Mouse (Mus musculus) MEL (cell line): ENCODE data around the gene Adgrg5. TPM values are rescaled to one million over a fixed set of nuclear protein-coding genes. Genes with fewer than 3 reads are reported as not detected.

ENCODE experiments used
- DNase-seq: peaks from one replicate; pipeline ENCODE4 v3.0.0; 2011; ENCODE audit warnings: low read depth, low spot score
- H3K27ac ChIP-seq: 2 replicates; pipeline ENCODE4 v1.5.1; 2012; ENCODE audit warnings: low read depth, mild to moderate bottlenecking, control low read depth, low read length, moderate library complexity; ENCODE audit not compliant: control insufficient read depth
- H3K27me3 ChIP-seq, 2 experiments: fragments of 150-350 bp in 1 of 2; sonication (generic) in 1 of 2; 2 replicates each; pipeline ENCODE4 v1.6.1; 2012; ENCODE audit warnings: low read length in 2 of 2, mild to moderate bottlenecking in 2 of 2, improper control_type of control experiment in 1 of 2, moderate library complexity in 1 of 2; ENCODE audit not compliant: insufficient read depth in 2 of 2, control insufficient read depth in 1 of 2
- H3K36me3 ChIP-seq, 2 experiments: 2 replicates each; pipeline ENCODE4 v1.6.1; 2012 to 2014; ENCODE audit warnings: low read length in 2 of 2, improper control_type of control experiment in 1 of 2, inconsistent platforms in 1 of 2, mild to moderate bottlenecking in 1 of 2; ENCODE audit not compliant: insufficient read depth in 2 of 2, control insufficient read depth in 1 of 2
- H3K4me1 ChIP-seq, 2 experiments: fragments of 150-350 bp in 1 of 2; sonication (generic) in 1 of 2; 2 replicates each; pipeline ENCODE4 v1.6.1; 2012; ENCODE audit warnings: low read length in 2 of 2, improper control_type of control experiment in 1 of 2, mild to moderate bottlenecking in 1 of 2; ENCODE audit not compliant: insufficient read depth in 2 of 2, control insufficient read depth in 1 of 2
- H3K4me3 ChIP-seq, 2 experiments: fragments of 150-350 bp in 1 of 2; sonication (generic) in 1 of 2; 2 replicates each; pipeline ENCODE4 v1.5.1; 2012; ENCODE audit warnings: low read depth in 2 of 2, low read length in 2 of 2, mild to moderate bottlenecking in 2 of 2, moderate library complexity in 2 of 2, control low read depth in 1 of 2, improper control_type of control experiment in 1 of 2; ENCODE audit not compliant: control insufficient read depth in 1 of 2, insufficient read depth in 1 of 2
- H3K79me2 ChIP-seq: 2 replicates; pipeline ENCODE4 v1.6.1; 2012; ENCODE audit warnings: mild to moderate bottlenecking, low read length, moderate library complexity; ENCODE audit not compliant: control insufficient read depth, poor library complexity, insufficient read depth
- H3K9ac ChIP-seq: 2 replicates; pipeline ENCODE4 v1.6.1; 2012; ENCODE audit warnings: low read depth, mild to moderate bottlenecking, control low read depth, low read length, moderate library complexity; ENCODE audit not compliant: control insufficient read depth, poor library complexity, severe bottlenecking
- H3K9me3 ChIP-seq: fragments of 150-350 bp; sonication (generic); replicated peaks from 2 replicates; pipeline ENCODE4 v1.6.1; 2012; ENCODE audit warnings: mild to moderate bottlenecking, low read length, improper control_type of control experiment, moderate library complexity; ENCODE audit not compliant: insufficient read depth
- BHLHE40 ChIP-seq: IDR thresholded peaks from 2 replicates; pipeline ENCODE4 v1.6.1; 2012; ENCODE audit warnings: low read depth, mild to moderate bottlenecking, inconsistent platforms, low read length, improper control_type of control experiment, borderline replicate concordance
- CTCF ChIP-seq, 3 experiments: IDR thresholded peaks in 2 of 3; conservative IDR thresholded peaks in 1 of 3; 2 replicates each; pipeline ENCODE4 v1.5.1; 2011 to 2012; ENCODE audit warnings: low read length in 3 of 3, low read depth in 2 of 3, mild to moderate bottlenecking in 2 of 3, improper control_type of control experiment in 1 of 3, inconsistent platforms in 1 of 3, mixed read lengths in 1 of 3, moderate library complexity in 1 of 3; ENCODE audit not compliant: control insufficient read depth in 1 of 3, insufficient read depth in 1 of 3, poor library complexity in 1 of 3, severe bottlenecking in 1 of 3
- GATA1 ChIP-seq: IDR thresholded peaks from 2 replicates; pipeline ENCODE4 v1.6.1; 2011; ENCODE audit warnings: low read depth, low read length, improper control_type of control experiment
- MAZ ChIP-seq: IDR thresholded peaks from 2 replicates; pipeline ENCODE4 v1.6.1; 2012; ENCODE audit warnings: low read depth, mild to moderate bottlenecking, inconsistent platforms, low read length, improper control_type of control experiment
- MEF2A ChIP-seq: IDR thresholded peaks from 2 replicates; pipeline ENCODE4 v1.6.1; 2014; ENCODE audit warnings: low read depth, mild to moderate bottlenecking, inconsistent platforms, low read length, improper control_type of control experiment; ENCODE audit not compliant: poor library complexity, insufficient replicate concordance, severe bottlenecking; ENCODE audit errors: extremely low read depth
- MXI1 ChIP-seq: IDR thresholded peaks from 2 replicates; pipeline ENCODE4 v1.6.1; 2011; ENCODE audit warnings: mild to moderate bottlenecking, low read depth, low read length, improper control_type of control experiment
- MYB ChIP-seq: IDR thresholded peaks from 2 replicates; pipeline ENCODE4 v1.6.1; 2011; ENCODE audit warnings: mild to moderate bottlenecking, low read depth, low read length, improper control_type of control experiment
- RAD21 ChIP-seq: IDR thresholded peaks from 2 replicates; pipeline ENCODE4 v1.6.1; 2011; ENCODE audit warnings: mild to moderate bottlenecking, low read depth, low read length, improper control_type of control experiment
- SMC3 ChIP-seq: IDR thresholded peaks from 2 replicates; pipeline ENCODE4 v1.6.1; 2011; ENCODE audit warnings: low read depth, low read length, improper control_type of control experiment
- ZNF384 ChIP-seq: IDR thresholded peaks from 2 replicates; pipeline ENCODE4 v1.6.1; 2012; ENCODE audit warnings: low read depth, mild to moderate bottlenecking, inconsistent platforms, low read length, improper control_type of control experiment
- polyA plus RNA-seq, 2 experiments: library from polyadenylated mRNA; stranded (reverse) in 1 of 2; unstranded in 1 of 2; fragments of >175 nt in 1 of 2; fragments of >200 nt in 1 of 2; gene quantifications; 2 replicates each; pipeline versions ENCODE4 v1.2.1 to v1.2.4; 2012; ENCODE audit warnings: low replicate concordance in 2 of 2, low read depth in 1 of 2; ENCODE audit not compliant: insufficient read length in 2 of 2, insufficient read depth in 1 of 2, missing spikeins in 1 of 2
- total RNA-seq: library from RNA; depleted of rRNA; stranded (reverse); fragments of 300-350 nt; gene quantifications from 2 replicates; pipeline ENCODE4 v1.2.3, GENCODE M21; 2012; rRNA removed

Adgrg5 gene
- 0.04 and 0.07 TPM in 2 replicates for total RNA-seq
- polyA plus RNA-seq = 1 to 10 TPM in 1 of 2 experiments, not detected in 1; 1.3 TPM

DNA sequence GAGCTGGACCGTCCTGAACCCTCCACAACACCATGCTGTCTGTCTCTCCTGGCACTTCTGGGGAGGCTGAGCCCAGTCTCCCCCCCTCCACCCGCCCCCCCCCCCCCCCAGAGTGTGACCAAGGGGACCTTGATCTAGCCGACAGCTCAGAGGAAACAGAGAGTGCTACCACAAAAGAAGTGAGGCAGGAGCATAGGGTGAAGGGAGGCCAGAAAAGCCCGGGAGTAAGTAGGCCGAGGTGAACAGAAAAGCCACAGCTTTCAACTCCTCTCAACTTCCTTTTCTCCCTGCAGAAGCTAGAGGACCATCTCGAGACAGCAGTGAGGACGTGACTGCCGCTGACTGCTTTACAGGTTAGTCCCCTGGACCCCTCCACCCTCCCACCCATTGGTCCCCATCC lies at the start of gene Adgrg5:
TSS of gene Adgrg5 (plus strand) at position 290 of the 400 bp plus-strand sequence.
- Histone ChIP-seq H3K9me3 (no peaks in the 10 kb centered on the region), H3K27me3 (peaks cover 4% of the 10 kb centered on the region in 2 experiments; a peak in 2 of 4 replicates), H3K9ac (peak within 1 kb of the TSS; percentile 31), H3K79me2 (no peaks in the 10 kb centered on the region), H3K27ac (peak within 1 kb of the TSS; percentile 53), H3K4me3 (peak within 1 kb of the TSS; percentile 7 to 31; a peak in 3 of 4 replicates), H3K36me3 (peaks cover 0 to 6% of the 10 kb centered on the region in 2 experiments; a peak in 2 of 4 replicates), H3K4me1 (peaks cover 3 to 11% of the 10 kb centered on the region in 2 experiments)
- DNase-seq = peak; percentile 64
- TF ChIP-seq MXI1 (0 out of 2 replicates have a peak, but pooled peaks have one; percentile 36), MYB (no peak)

DNA sequence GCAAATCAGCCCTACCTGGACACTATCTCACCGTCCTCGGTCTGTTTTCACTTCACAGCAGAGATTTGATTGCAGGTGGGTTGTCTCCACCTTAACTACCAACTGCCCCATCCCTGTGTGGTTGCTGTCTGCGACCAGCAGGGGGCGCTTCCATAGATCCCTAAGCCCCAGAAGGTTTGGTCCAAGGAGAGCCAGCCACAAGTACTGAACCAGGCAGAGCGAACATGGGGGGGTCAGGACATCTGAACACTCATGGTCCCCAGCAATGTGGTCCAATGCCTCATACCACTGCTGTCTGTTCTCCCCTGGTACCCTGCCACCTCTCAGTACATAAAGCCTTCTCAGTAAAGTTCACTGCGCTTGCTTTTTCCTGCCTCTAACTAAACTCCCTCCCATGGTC lies 49.1 kb upstream of the Adgrg5 start:
- peaks cover 0 to 6% of the 10 kb centered on the region in 2 experiments; a peak in 2 of 4 replicates for H3K36me3 ChIP-seq
- peak; percentile 80 for DNase-seq
- peak; percentile 80 to 97 (median 86) for TF ChIP-seq CTCF (IDR thresholded peaks at IDR 0.05 in 2 of 3, conservative IDR thresholded peaks at IDR 0.05 in 1 of 3; ENCODE audit: control insufficient read depth in 1 of 3, insufficient read depth in 1 of 3, low read depth in 2 of 3, low read length in 3 of 3, poor library complexity in 1 of 3, severe bottlenecking in 1 of 3)
- TF ChIP-seq RAD21 = peak; percentile 25
- peak; percentile 64 for TF ChIP-seq SMC3
- TF ChIP-seq MAZ = peak; percentile 50; the same call in 1 of the 2 replicates
- TF ChIP-seq GATA1 = no peak
- TF ChIP-seq BHLHE40 = 0 out of 2 replicates have a peak, but pooled peaks have one; percentile 1
- H3K79me2 ChIP-seq = no peaks in the 10 kb centered on the region
- no peak overlapping the region for H3K4me3 ChIP-seq
- H3K4me1 ChIP-seq = peaks cover 2 to 12% of the 10 kb centered on the region in 2 experiments
- H3K27ac ChIP-seq = no peak overlapping the region
- no peaks in the 10 kb centered on the region for H3K9me3 ChIP-seq
- peaks cover 4 to 6% of the 10 kb centered on the region in 2 experiments for H3K27me3 ChIP-seq
- H3K9ac ChIP-seq = no peak overlapping the region

DNA sequence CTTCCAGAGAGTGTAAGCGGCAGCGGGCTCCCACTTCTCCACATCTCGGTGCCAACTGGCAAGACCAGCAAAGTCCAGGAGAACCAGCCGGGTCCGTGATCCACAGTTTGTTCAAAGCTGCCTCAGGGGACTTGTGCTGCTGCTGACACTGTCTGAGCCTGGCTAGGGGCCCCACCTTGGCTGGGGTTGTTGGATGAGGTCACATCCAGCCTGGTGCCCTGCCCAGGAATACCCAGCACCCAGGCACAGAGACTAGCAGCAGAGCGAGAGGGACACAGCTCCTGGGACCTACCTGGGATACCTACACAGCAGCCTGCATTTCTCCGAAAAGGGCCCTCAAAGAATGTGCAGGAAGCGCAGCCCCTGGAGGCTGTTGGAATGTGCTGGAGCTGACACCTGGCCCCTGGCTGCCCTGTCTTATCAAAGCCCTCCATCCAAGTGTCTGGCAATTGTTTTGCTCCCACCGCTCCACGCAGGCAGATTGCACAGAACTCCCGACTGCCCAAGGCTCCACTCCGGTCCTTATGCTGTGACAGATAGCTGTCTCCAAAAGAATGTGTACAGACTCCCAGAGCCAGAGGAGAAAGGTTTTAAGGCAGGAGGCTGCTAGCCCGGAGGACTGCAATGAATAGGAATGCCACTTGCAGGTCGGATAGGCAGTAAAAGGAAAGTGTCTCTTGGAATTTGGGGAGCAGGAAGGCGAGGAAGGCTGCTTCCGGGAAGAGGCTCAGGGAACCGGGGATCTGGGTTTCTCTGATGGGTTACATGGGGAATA lies 48.2 kb upstream of the Adgrg5 start:
- peak overlapping the region; percentile 64 for H3K9ac ChIP-seq
- H3K27me3 ChIP-seq = peaks cover 8 to 11% of the 10 kb centered on the region in 2 experiments
- no peak for DNase-seq
- H3K4me1 ChIP-seq = peaks cover 2 to 12% of the 10 kb centered on the region in 2 experiments
- H3K9me3 ChIP-seq = no peaks in the 10 kb centered on the region
- H3K36me3 ChIP-seq = peaks cover 0 to 6% of the 10 kb centered on the region in 2 experiments; a peak in 2 of 4 replicates
- H3K79me2 ChIP-seq = no peaks in the 10 kb centered on the region
- H3K27ac ChIP-seq = no peak overlapping the region
- TF ChIP-seq ZNF384 (no peak), MEF2A (no peak)
- H3K4me3 ChIP-seq = peak overlapping the region; percentile 54 to 79
